Mouse (Mus musculus) left cerebral cortex, adult 18-20 months (tissue): ENCODE results near the gene Wdr78. TPM values are rescaled to one million over a fixed set of nuclear protein-coding genes. Genes with fewer than 3 reads are reported as not detected.

Experiments
- DNase-seq, 2 experiments: peaks; one replicate each; pipeline ENCODE4 v3.0.0; 2021 to 2022; ENCODE audit warnings: low spot score in 2 of 2, mixed read lengths in 1 of 2
- total RNA-seq, 2 experiments: library from RNA; stranded (reverse); gene quantifications; 2 replicates each; pipeline ENCODE4 v1.2.3; 2021

Gene Wdr78
- total RNA-seq, 2 experiments from 2014 or later, result 14.3 to 14.5 TPM

GRCm38 (mm10) chr4:102988526-102988925, 125.8 kb downstream of the Wdr78 start:
- DNase-seq, result no peak

Other genes starting within 250 kb of the Wdr78 start
- under 1 TPM in 1 of 2 experiments, not detected in 1; 0.42 TPM for gene Tctex1d1, start 135.9 kb downstream of the Wdr78 start, total RNA-seq
- 1 to 10 TPM in 1 of 2 experiments, not detected in 1; 1.2 TPM for gene Insl5, start 87.7 kb downstream of the Wdr78 start, total RNA-seq
- gene Mier1, start 165 bp downstream of the Wdr78 start, total RNA-seq, result 10 to 100 TPM; 42.5 to 44.6 TPM
- gene Slc35d1, start 100.6 kb upstream of the Wdr78 start, total RNA-seq, result 10 to 100 TPM in 1 of 2 experiments, 1 to 10 TPM in 1; 8.9 to 13.6 TPM
- not detected for gene 4921539E11Rik, start 176.3 kb upstream of the Wdr78 start, total RNA-seq
- gene Oma1, start 199.3 kb upstream of the Wdr78 start, total RNA-seq, result 1 to 10 TPM; 9.7 to 10.0 TPM